Mouse (Mus musculus) liver, embryonic 13.5 days (tissue): ENCODE data around the gene Ube2n. TPM values are rescaled to one million over a fixed set of nuclear protein-coding genes. Genes with fewer than 3 reads are reported as not detected.

ENCODE experiments used
- ATAC-seq: fragments of 200-750 bp; cut with Nextera tagmentation; 2 replicates; pipeline ENCODE4 v1.8.0; 2017; ENCODE audit warnings: low read depth, mild to moderate bottlenecking, moderate number of reproducible peaks, moderate library complexity
- DNase-seq: peaks from one replicate; pipeline ENCODE4 v3.0.0; 2022
- H3K27ac ChIP-seq: fragments of 300-500 bp; sonication (generic); 2 replicates; pipeline ENCODE4 v1.5.1; 2015; ENCODE audit warnings: moderate library complexity, mild to moderate bottlenecking, inconsistent platforms
- H3K27me3 ChIP-seq: fragments of 300-500 bp; sonication (generic); 2 replicates; pipeline ENCODE4 v1.6.1; 2015; ENCODE audit warnings: mild to moderate bottlenecking, inconsistent platforms
- H3K36me3 ChIP-seq: fragments of 300-500 bp; sonication (generic); 2 replicates; pipeline ENCODE4 v1.6.1; 2015; ENCODE audit warnings: mild to moderate bottlenecking, inconsistent platforms
- H3K4me1 ChIP-seq: fragments of 300-500 bp; sonication (generic); replicated peaks from 2 replicates; pipeline ENCODE4 v1.6.1; 2015; ENCODE audit warnings: inconsistent platforms
- H3K4me2 ChIP-seq: fragments of 300-500 bp; sonication (generic); 2 replicates; pipeline ENCODE4 v1.6.1; 2015; ENCODE audit warnings: inconsistent platforms, mild to moderate bottlenecking, moderate library complexity
- H3K4me3 ChIP-seq: fragments of 300-500 bp; sonication (generic); replicated peaks from 2 replicates; pipeline ENCODE4 v1.5.1; 2015; ENCODE audit warnings: mild to moderate bottlenecking, inconsistent platforms
- H3K9ac ChIP-seq: fragments of 300-500 bp; sonication (generic); 2 replicates; pipeline ENCODE4 v1.6.1; 2015; ENCODE audit warnings: mild to moderate bottlenecking, inconsistent platforms
- H3K9me3 ChIP-seq: fragments of 300-500 bp; sonication (generic); replicated peaks from 2 replicates; pipeline ENCODE4 v1.6.1; 2016; ENCODE audit warnings: inconsistent platforms
- WGBS: fragments of 180-500 bp; shearing (Covaris S2); methylation state at CpG from one replicate; pipeline ENCODE4 v1.1.7; 2015; ENCODE audit not compliant: insufficient replicate concordance; 5-methylcytosine and 5-hydroxymethylcytosine counted together
- polyA plus RNA-seq: library from polyadenylated mRNA; unstranded; fragments of >200 nt; fragmentation: Nextera tagmentation; extraction: Ambion mirVana; gene quantifications from 2 replicates; pipeline ENCODE4 v1.2.1, GENCODE M21; 2015

Gene Ube2n
- polyA plus RNA-seq, 1 experiment from 2014 or later: 183 TPM

DNA sequence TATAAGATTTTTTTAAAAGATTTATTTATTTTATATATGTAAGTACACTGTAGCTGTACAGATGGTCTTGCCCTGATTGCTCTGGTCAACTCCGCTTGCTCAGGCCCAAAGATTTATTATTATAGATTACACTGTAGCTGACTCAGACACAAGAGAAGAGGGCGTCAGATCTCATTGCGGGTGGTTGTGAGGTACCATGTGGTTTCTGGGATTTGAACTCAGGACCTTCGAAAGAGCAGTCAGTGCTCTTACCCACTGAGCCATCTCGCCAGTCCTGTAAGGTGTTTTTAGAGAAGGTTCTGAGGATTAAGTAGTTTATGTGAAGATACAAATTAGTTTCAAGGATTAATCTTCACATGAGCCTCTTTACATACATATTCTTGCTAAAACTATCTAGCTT is 10.9 kb downstream of the Ube2n start:
- no peaks in the 10 kb centered on the region for H3K9me3 ChIP-seq
- H3K9ac ChIP-seq: no peak overlapping the region
- H3K27me3 ChIP-seq: no peaks in the 10 kb centered on the region
- ATAC-seq (no peak), DNase-seq (no peak)
- H3K36me3 ChIP-seq: peaks cover 5% of the 10 kb centered on the region; the same call in 1 of the 2 replicates
- peaks cover 30% of the 10 kb centered on the region for H3K4me1 ChIP-seq
- no peak overlapping the region for H3K27ac ChIP-seq
- H3K4me3 ChIP-seq: no peak overlapping the region
- 74% methylated on average over 5 of the region's 5 CpGs for WGBS
- no peak overlapping the region for H3K4me2 ChIP-seq

DNA sequence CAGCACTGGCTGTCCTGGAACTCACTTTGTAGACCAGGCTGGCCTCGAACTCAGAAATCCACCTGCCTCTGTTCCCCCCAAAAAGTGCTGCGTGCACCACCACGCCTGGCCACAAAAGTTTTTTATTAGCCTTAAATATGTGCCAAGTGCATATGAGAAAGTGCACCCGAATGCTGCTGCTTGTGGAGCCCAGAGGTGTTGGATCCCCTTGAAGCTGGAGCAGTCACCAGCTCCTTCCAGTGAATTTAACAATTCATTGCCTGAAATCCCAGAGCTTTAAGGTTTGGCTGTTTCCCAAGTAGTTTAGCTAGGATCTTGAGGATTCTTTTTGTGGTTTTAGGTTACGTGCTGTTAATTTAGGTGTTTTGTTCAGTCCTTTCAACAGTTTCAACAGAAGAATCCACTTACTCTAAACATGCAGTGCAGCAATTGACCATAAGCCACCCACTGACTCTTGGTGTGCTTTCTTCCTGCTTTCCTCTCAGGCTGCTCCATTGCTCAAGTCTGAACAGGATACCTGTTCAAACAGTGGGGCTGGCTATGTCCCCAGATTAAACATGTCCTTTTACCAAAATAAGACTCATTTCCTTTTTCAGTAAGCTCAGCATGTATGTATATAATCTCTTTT is 11.7 kb downstream of the Ube2n start:
- H3K4me2 ChIP-seq: no peak overlapping the region
- H3K36me3 ChIP-seq: peaks cover 5% of the 10 kb centered on the region; the same call in 1 of the 2 replicates
- no peak overlapping the region for H3K27ac ChIP-seq
- H3K9ac ChIP-seq: no peak overlapping the region
- no peak overlapping the region for H3K4me3 ChIP-seq
- no peak for ATAC-seq
- H3K27me3 ChIP-seq: no peaks in the 10 kb centered on the region
- peaks cover 29% of the 10 kb centered on the region for H3K4me1 ChIP-seq
- no peaks in the 10 kb centered on the region for H3K9me3 ChIP-seq
- 74% methylated on average over 5 of the region's 5 CpGs for WGBS
- no peak for DNase-seq

DNA sequence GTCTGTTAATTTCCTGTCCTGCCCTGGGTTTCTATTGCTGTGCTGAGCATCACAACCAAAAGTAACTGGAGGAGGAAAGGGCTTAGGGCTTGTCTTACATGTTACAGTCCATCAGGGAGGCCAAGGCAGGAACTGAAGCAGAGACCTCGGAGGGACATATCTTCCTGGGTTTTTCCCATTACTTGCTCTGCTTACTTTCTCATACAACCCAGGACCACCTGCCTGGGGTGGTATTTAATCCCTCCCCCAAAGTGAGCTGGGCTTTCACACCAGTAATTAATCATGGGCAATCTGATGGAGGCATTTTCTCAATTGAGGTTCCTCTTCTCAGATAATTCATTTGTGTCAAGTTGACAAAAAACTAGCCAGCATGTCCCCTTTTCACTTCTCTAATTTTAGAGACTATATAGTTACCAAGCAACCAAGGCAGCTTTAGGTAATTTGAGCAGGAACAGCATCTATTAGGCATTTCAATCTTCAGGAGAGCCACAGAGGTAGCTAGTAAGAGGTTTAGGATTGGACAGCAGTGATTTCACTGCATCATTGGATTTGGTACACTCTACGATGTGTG is 15.7 kb downstream of the Ube2n start:
- Histone ChIP-seq H3K4me2 (no peak overlapping the region), H3K36me3 (no peaks in the 10 kb centered on the region), H3K27me3 (no peaks in the 10 kb centered on the region), H3K4me1 (peaks cover 53% of the 10 kb centered on the region), H3K9ac (no peak overlapping the region), H3K9me3 (no peaks in the 10 kb centered on the region), H3K27ac (no peak overlapping the region), H3K4me3 (no peak overlapping the region)
- ATAC-seq (no peak), DNase-seq (no peak)
- WGBS: 67% methylated on average over 2 of the region's 2 CpGs

DNA sequence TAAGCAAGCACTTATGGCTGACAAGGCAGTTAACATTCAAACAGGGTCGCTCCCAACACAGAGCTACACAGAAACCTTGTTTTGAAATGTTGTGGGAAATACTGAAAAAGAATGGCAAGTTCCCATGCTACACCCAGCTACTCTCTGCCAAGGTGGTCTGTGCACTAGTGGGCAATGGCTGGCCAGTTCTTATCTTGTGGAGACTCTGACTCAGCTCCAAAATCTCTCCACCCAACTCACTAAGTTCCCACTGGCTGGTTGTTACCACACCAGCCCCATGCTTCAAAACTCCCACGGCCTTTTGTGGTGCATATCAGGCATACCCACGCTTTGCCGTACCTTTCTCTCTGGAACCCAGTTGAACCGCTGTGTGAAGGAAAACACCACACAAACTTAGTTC is 18.0 kb downstream of the Ube2n start:
- Histone ChIP-seq H3K27me3 (no peaks in the 10 kb centered on the region), H3K9ac (no peak overlapping the region), H3K4me2 (no peak overlapping the region), H3K27ac (no peak overlapping the region), H3K36me3 (no peaks in the 10 kb centered on the region), H3K9me3 (no peaks in the 10 kb centered on the region), H3K4me1 (peaks cover 56% of the 10 kb centered on the region), H3K4me3 (no peak overlapping the region)
- 57% methylated on average over 5 of the region's 5 CpGs for WGBS
- ATAC-seq: no peak
- no peak for DNase-seq

DNA sequence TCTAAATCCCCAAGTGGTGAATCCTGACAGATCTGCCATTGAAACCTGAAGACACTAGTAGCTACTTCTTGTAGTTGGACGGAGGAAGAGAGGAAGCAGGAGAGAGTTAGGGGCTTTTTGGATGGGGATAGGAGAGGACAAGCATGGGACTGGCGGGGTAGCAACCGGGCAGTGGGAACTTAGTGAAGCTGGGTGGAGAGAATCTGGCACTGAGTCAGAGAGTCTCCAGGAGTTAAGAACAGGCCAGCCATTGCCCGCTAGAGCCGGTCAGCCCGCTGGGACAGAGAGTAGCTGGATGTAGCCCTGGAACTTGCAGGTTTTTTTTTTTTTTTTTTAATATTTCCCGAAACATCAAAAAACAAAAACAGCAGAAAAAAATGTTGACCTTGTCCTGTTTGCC is 18.4 kb downstream of the Ube2n start:
- ATAC-seq: no peak
- H3K36me3 ChIP-seq: no peaks in the 10 kb centered on the region
- H3K9me3 ChIP-seq: no peaks in the 10 kb centered on the region
- H3K4me2 ChIP-seq: no peak overlapping the region
- peaks cover 60% of the 10 kb centered on the region for H3K4me1 ChIP-seq
- no peak overlapping the region for H3K27ac ChIP-seq
- no peaks in the 10 kb centered on the region for H3K27me3 ChIP-seq
- DNase-seq: no peak
- no peak overlapping the region for H3K9ac ChIP-seq
- H3K4me3 ChIP-seq: no peak overlapping the region
- WGBS: 84% methylated on average over 7 of the region's 7 CpGs

DNA sequence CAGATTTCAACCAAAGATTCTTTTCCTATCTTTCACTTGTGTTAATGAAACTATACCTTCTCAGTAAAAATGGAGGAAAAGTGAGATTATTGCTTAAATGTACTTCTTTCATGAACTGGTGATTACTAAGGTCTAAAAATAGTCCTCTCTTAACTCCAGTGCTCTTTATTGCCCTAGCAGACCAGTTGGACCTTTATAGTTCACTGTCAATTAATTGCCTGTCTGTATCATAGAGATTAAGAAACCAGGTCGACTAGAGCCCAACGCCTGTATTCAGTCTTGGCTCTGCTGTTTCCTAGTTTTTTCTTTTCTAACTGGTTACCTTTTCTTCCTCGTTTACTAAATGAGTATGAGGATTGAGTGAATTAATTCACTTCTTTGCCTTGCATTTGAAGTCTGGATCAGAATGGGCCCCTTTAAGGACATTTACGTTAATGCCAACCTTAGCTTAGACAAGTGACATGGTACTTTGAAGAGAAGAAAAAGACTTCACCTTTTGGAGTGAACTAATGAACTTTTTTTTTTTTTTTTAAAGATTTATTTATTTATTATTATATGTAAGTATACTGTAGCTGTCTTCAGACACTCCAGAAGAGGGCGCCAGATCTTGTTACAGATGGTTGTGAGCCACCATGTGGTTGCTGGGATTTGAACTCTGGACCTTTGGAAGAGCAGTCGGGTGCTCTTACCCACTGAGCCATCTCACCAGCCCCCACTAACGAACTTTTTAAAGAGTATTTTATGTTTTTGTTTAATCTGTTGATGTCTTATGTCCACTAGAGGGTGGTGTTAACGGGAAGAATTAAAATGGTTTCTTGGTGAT is 20.7 kb downstream of the Ube2n start:
- Histone ChIP-seq H3K9me3 (no peaks in the 10 kb centered on the region), H3K4me2 (no peak overlapping the region), H3K4me1 (peaks cover 61% of the 10 kb centered on the region), H3K9ac (no peak overlapping the region), H3K27me3 (no peaks in the 10 kb centered on the region), H3K27ac (no peak overlapping the region), H3K36me3 (no peaks in the 10 kb centered on the region), H3K4me3 (no peak overlapping the region)
- WGBS: 64% methylated on average over 8 of the region's 8 CpGs
- DNase-seq: no peak
- no peak for ATAC-seq

DNA sequence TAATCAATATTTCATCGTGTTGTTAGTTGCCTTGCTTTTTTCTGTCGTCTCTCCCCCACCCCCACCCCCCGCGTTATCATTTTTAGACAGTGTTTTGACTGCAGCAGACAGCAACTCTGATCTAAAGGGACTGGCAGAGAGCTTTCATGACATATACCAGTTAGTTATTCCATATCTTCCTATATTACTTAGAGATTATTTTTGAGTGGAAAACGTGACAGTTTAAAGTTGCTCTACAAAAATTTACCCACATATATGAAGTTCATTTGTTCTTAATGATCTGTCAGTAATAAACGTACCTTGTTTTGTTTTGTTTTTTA is 21.2 kb downstream of the Ube2n start:
- H3K4me2 ChIP-seq: no peak overlapping the region
- 47% methylated on average over 6 of the region's 6 CpGs for WGBS
- ATAC-seq: no peak
- H3K36me3 ChIP-seq: no peaks in the 10 kb centered on the region
- H3K4me1 ChIP-seq: peaks cover 57% of the 10 kb centered on the region
- H3K27ac ChIP-seq: no peak overlapping the region
- DNase-seq: no peak
- no peaks in the 10 kb centered on the region for H3K27me3 ChIP-seq
- no peak overlapping the region for H3K4me3 ChIP-seq
- no peak overlapping the region for H3K9ac ChIP-seq
- H3K9me3 ChIP-seq: no peaks in the 10 kb centered on the region

DNA sequence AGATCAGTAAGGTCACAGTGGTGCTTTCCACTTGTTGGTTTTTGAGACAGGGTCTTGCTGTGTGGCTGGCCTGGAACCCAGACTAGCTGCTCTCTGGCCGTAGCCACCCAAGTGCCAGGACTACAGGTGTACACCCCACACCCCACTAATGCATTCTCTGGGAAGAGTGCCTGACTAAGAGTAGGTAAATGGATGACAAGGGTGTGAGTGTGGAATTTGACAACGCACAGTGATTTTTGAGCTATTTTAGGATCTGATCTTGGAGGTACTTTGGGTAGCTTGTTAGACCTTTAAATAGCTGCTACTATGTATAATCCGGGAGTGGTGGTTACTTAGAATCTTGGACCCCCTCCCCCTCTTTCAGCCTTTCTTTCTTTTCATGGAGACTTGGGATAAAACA is 24.3 kb downstream of the Ube2n start:
- 78% methylated on average over 3 of the region's 3 CpGs for WGBS
- H3K4me1 ChIP-seq: peaks cover 33% of the 10 kb centered on the region
- H3K27me3 ChIP-seq: no peaks in the 10 kb centered on the region
- no peak for DNase-seq
- no peak overlapping the region for H3K4me2 ChIP-seq
- peaks cover 11% of the 10 kb centered on the region for H3K36me3 ChIP-seq
- H3K9me3 ChIP-seq: no peaks in the 10 kb centered on the region
- H3K4me3 ChIP-seq: no peak overlapping the region
- H3K9ac ChIP-seq: no peak overlapping the region
- no peak overlapping the region for H3K27ac ChIP-seq
- no peak for ATAC-seq

DNA sequence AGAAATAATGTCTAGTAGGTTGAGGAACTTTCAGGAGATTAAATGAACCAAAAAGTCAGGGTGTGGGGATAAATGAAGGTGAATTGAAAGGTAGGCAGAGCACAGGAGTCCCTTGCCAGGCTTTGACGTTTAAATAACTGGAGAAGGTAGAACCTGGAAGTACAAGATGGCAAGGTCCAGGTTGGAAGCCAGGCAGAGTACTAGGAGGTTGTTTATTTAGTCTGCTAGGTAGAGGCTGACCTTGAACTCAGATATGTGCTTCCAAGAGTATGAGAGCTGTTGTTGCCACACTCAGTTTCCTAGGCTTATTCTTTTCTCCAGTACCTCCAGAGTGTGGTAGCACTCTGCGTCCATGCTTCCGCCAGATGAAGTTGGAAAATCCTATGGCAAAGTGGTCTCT is 24.9 kb downstream of the Ube2n start:
- no peak overlapping the region for H3K4me2 ChIP-seq
- 91% methylated on average over 3 of the region's 3 CpGs for WGBS
- H3K27ac ChIP-seq: no peak overlapping the region
- ATAC-seq (no peak), DNase-seq (no peak)
- H3K4me1 ChIP-seq: peaks cover 30% of the 10 kb centered on the region
- H3K36me3 ChIP-seq: peaks cover 17% of the 10 kb centered on the region
- H3K27me3 ChIP-seq: no peaks in the 10 kb centered on the region
- no peaks in the 10 kb centered on the region for H3K9me3 ChIP-seq
- no peak overlapping the region for H3K4me3 ChIP-seq
- H3K9ac ChIP-seq: no peak overlapping the region

DNA sequence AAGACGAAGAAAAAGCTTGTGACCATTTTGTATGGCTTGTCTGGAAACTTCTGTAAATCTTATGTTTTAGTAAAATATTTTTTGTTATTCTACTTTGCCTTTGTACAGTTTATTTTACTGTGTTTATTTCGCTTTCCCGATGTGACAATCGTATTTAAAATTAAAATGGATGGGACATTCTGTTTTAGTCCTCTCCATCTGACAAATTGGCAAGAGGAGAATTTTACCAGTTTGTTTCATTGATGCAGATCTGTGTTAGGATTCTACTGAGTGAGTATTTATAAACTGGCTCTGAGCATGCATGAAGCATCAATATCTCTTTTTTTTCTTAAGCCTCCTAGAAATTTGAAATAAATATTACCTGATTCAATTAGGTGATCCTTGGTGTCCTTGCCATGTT is 28.0 kb downstream of the Ube2n start:
- Histone ChIP-seq H3K9ac (no peak overlapping the region), H3K27ac (no peak overlapping the region), H3K9me3 (no peaks in the 10 kb centered on the region), H3K4me1 (peaks cover 19% of the 10 kb centered on the region), H3K36me3 (peaks cover 47% of the 10 kb centered on the region), H3K4me3 (no peak overlapping the region), H3K4me2 (no peak overlapping the region), H3K27me3 (no peaks in the 10 kb centered on the region)
- 88% methylated on average over 4 of the region's 4 CpGs for WGBS
- ATAC-seq (no peak), DNase-seq (no peak)

DNA sequence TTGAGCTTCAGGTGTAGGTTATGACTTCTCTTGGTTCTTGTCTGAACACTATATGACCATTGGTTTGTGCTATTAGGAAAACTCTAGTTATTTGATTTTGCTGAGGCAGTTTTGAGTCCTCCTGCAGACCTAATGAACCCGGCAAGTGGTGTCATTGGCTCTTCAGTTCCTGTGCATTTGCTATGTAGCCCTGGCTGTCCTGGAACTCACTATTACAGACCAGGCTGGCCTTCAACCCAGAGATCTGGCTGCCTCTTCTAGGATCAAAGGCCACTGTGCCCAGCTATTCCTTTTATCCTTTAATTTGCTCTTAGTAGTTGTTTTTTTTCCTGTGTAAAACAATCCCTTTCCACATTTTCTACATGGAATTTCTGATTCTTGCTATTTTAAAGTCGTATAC is 28.4 kb downstream of the Ube2n start:
- WGBS: 86% methylated on average over 2 of the region's 2 CpGs
- ATAC-seq: no peak
- no peak for DNase-seq

DNA sequence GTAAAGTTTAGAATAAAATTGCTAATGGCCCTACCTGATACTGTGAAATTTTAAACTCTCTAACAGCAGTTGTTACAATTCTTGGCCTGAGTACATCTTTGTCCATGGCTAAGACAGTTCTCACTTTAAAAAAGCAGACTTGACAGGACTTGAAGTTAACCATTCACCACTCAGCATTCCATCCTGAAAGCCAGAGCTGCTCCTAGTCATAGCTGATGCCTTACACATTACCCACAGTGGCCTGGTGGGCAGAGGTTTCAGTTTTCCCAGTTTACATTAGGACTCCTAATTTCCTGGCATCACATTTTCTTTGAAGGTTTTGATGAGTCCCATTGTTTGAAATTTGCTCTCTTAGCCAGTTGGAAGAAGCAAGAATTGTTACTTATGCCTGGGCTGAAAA is 29.1 kb downstream of the Ube2n start:
- peaks cover 57% of the 10 kb centered on the region for H3K36me3 ChIP-seq
- no peaks in the 10 kb centered on the region for H3K27me3 ChIP-seq
- peaks cover 8% of the 10 kb centered on the region for H3K4me1 ChIP-seq
- no peak overlapping the region for H3K27ac ChIP-seq
- no peaks in the 10 kb centered on the region for H3K9me3 ChIP-seq
- no peak overlapping the region for H3K4me3 ChIP-seq
- H3K9ac ChIP-seq: no peak overlapping the region
- DNase-seq (no peak), ATAC-seq (no peak)
- H3K4me2 ChIP-seq: no peak overlapping the region

More for the DNA sequence above, 28.4 kb downstream of the Ube2n start:
- no peaks in the 10 kb centered on the region for H3K27me3 ChIP-seq
- peaks cover 52% of the 10 kb centered on the region for H3K36me3 ChIP-seq
- no peak overlapping the region for H3K4me2 ChIP-seq
- no peak overlapping the region; the same call in 1 of the 2 replicates for H3K27ac ChIP-seq
- no peak overlapping the region for H3K4me3 ChIP-seq
- H3K9me3 ChIP-seq: no peaks in the 10 kb centered on the region
- H3K4me1 ChIP-seq: peaks cover 14% of the 10 kb centered on the region
- H3K9ac ChIP-seq: no peak overlapping the region
